Mouse (Mus musculus): Measurements from ENCODE around the gene Defb43. TPM values are rescaled to one million over a fixed set of nuclear protein-coding genes. Genes with fewer than 3 reads are reported as not detected.

Defb43 gene
- polyA plus RNA-seq, 1 experiment from 2014 or later: not detected

Other genes with a start within 250 kb of the Defb43 start
- 7.6 and 9.4 TPM in 2 replicates for gene Wdfy2, start 174.1 kb upstream of the Defb43 start, polyA plus RNA-seq (2014; fragmentation: Nextera tagmentation; extraction: Ambion mirVana)
- not detected in 2 replicates for gene Defb48, start 27.3 kb upstream of the Defb43 start, polyA plus RNA-seq (2014; fragmentation: Nextera tagmentation; extraction: Ambion mirVana)
- not detected in 2 replicates for gene Defb47, start 13.7 kb upstream of the Defb43 start, polyA plus RNA-seq (2014; fragmentation: Nextera tagmentation; extraction: Ambion mirVana)
- 4.5 and 6.8 TPM in 2 replicates for gene Defb42, start 35.2 kb downstream of the Defb43 start, polyA plus RNA-seq (2014; fragmentation: Nextera tagmentation; extraction: Ambion mirVana)
- not detected in 2 replicates for gene Defb30, start 38.2 kb downstream of the Defb43 start, polyA plus RNA-seq (2014; fragmentation: Nextera tagmentation; extraction: Ambion mirVana)

All from heart, embryonic 11.5 days (tissue).